Mouse (Mus musculus) gastrocnemius, adult 18-20 months (tissue): ENCODE results near the gene Olfr30. TPM values are rescaled to one million over a fixed set of nuclear protein-coding genes. Genes with fewer than 3 reads are reported as not detected.
"Not testable (repeated sequence)": the region's sequence is repeated elsewhere in the genome, so short reads cannot be mapped to it uniquely, and the experiment has no call there.

Experiments used
- DNase-seq: peaks from one replicate; pipeline ENCODE4 v3.0.0; 2021; ENCODE audit warnings: low spot score
- long read RNA-seq, 2 experiments: library from polyadenylated mRNA; stranded (forward); transcript quantifications; one replicate each; pipeline ENCODE4 v2.0.0; 2021
- total RNA-seq, 2 experiments: library from RNA; stranded (reverse); gene quantifications; 2 replicates each; pipeline ENCODE4 v1.2.3; 2021

Gene Olfr30
- not detected for total RNA-seq
- long read RNA-seq, experiment 1: 0 reads
- long read RNA-seq, experiment 2: 0 reads

GRCm38 (mm10) chr11:58462170-58462569 is at the start of gene Olfr30:
TSS of gene Olfr30 (minus strand) at chr11:58462270.
- no peak for DNase-seq

DNA sequence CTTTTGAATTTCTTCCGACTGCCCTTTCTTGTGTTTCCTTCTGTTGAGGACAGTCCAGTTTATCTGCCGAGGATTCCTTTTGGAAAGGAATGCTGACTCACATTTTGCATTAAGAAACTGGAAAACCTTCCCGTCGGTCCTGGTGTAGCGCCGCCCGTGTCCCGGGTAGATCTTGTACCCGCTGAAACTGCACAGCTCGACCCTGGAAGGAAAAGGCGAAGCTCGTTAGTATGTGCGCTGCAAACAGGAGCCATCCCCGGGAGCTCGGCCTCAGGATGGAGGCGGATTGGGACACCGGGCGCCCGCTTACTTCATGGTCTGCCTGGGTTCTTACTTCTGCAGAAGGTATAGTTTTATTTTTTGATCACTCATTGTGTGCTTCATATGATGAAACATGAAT is 47.0 kb upstream of the Olfr30 start:
- DNase-seq: not testable (repeated sequence)

GRCm38 (mm10) chr11:58502472-58502871 is 40.4 kb upstream of the Olfr30 start, which contains the start of gene Olfr331:
TSS of gene Olfr331 (minus strand) at chr11:58502572.
- not testable (repeated sequence) for DNase-seq

- no peak for DNase-seq
These were observed 37.2 kb upstream of the Olfr30 start for GRCm38 (mm10) chr11:58499290-58499689.

DNA sequence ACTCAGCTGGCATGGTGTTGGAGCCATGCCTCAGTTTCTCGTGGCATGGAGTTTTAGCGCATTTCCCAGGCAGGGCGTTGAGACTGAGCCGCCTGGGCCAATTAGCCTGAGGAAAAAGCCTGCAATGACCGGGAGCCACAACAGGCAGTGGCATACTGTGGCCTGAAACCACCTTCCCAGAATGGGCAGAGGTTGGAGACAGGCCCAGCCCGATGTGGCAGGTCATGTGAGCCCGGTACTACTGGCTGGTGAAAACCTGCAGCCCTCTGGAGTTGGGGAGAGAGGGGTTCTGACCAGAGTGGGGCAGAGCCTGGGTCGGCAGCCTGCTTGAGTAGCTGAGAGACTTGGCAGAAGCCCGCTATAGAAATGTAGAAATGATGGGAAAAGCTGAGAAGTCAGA is 36.7 kb upstream of the Olfr30 start:
- DNase-seq: no peak

DNA sequence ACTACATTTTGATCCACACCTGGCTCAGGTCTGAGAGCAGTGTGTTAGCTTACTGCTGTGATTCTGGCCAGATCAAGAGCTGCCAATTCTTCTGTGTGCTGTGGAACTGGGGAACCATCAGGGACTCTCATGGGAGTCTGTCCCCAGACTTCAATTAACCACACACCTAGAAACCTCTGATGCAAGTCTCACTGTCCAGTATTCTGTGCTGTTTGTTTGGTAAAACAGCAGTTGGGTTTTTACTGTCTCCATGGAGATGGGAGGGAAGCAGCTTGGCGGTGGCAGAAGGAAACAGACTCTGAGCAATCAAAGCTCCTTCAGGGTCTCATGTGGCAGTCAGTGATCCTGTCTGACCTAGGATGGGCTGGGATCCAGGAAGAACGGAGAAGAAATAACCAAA is 30.4 kb upstream of the Olfr30 start, which contains the start of gene Olfr332:
TSS of gene Olfr332 (minus strand) at position 101 of the 400 bp plus-strand sequence.
- DNase-seq: no peak

DNA sequence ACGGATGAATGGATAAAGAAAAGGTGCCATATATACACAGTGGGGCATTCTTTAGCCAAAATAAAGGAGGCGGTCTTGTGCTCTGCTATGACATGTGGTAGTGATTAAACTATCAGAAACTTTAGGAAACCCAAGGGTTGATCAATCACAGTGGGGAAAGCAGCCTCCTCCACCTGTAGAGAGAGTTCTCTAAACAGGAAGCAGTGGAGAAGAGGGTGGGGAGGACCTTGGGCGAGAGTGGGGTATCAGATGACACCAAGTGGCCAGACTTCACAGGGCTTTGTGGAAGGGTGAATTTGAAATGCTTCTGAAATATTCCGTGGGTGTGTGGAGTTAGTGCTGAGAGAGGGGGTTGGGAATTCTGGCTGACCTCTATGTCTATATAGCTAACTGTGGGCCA is 8.5 kb downstream of the Olfr30 start:
- DNase-seq: no peak

GRCm38 (mm10) chr11:58452759-58453158 is 9.3 kb downstream of the Olfr30 start, which contains the start of gene Lypd9:
TSS of gene Lypd9 (minus strand) at chr11:58452923.
- DNase-seq: no peak

- no peak for DNase-seq
These were observed 24.2 kb downstream of the Olfr30 start for GRCm38 (mm10) chr11:58437866-58438265.

DNA sequence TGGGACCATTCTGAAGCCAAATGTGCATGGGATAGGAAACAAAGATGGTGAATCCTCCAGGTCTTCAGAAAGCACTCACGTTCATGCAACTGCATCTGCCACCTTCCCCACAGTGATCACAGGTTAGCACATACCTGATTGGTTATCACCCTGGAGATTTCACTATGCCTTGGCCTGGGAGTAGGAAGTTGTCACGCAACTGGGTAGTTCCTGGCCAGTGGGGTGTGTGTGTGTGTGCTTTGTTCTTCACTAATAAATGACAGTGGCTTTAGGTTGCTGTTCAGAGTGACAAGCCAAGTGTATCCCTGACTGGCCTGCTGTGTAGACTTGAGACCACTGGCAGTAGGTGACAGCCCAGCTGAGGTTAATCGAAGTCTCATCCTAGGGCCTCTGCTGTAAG is 29.8 kb downstream of the Olfr30 start, which contains the start of gene Gm12253:
TSS of gene Gm12253 (plus strand) at position 301 of the 400 bp plus-strand sequence.
- DNase-seq: no peak

- no peak for DNase-seq
These were observed 41.3 kb downstream of the Olfr30 start, which contains the start of gene 1810065E05Rik for GRCm38 (mm10) chr11:58420815-58421214. TSS of gene 1810065E05Rik (plus strand) at chr11:58421111.

DNA sequence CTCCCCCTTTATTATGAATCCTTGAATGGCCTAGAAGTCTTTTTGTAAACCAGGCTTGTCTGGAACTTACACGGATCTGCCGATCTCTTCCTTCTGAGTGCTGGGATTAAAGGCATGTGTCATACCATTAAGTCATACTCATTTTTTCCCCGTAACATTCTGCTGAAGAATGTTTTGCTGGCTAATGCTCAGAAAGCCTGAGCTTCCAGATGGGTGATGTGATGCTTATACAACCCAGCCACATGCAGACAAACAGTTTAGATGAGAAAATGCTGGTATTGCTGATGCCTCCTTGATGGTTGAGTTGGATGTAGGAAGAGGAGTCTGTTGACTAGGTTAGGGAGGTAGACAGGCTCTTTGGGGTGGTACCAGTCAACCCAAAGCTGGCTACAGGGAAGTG is 43.7 kb downstream of the Olfr30 start:
- DNase-seq: no peak

GRCm38 (mm10) chr11:58408066-58408465 is 54.0 kb downstream of the Olfr30 start:
- DNase-seq: no peak

Other genes with a start within 250 kb of the Olfr30 start
- gene 4930438A08Rik, start 187.5 kb downstream of the Olfr30 start, total RNA-seq: not detected
- gene Zfp692, start 155.2 kb downstream of the Olfr30 start, total RNA-seq: 1 to 10 TPM; 3.9 to 4.1 TPM
- gene Zfp672, start 131.9 kb downstream of the Olfr30 start, total RNA-seq: 10 to 100 TPM; 33.2 to 45.7 TPM
- gene Sh3bp5l, start 131.5 kb downstream of the Olfr30 start, total RNA-seq: 10 to 100 TPM; 22.4 to 23.3 TPM
- not detected for gene Lypd8, start 83.2 kb downstream of the Olfr30 start, total RNA-seq
- gene 1810065E05Rik, start 41.2 kb downstream of the Olfr30 start, total RNA-seq: not detected
- not detected for gene Gm12253, start 29.7 kb downstream of the Olfr30 start, total RNA-seq
- not detected for gene Lypd9, start 9.3 kb downstream of the Olfr30 start, total RNA-seq
- gene Olfr332, start 30.3 kb upstream of the Olfr30 start, total RNA-seq: not detected
- gene Olfr331, start 40.3 kb upstream of the Olfr30 start, total RNA-seq: not detected
- not detected for gene Olfr330, start 72.6 kb upstream of the Olfr30 start, total RNA-seq
- gene Olfr329-ps, start 84.2 kb upstream of the Olfr30 start, total RNA-seq: not detected
- gene Olfr328, start 93.4 kb upstream of the Olfr30 start, total RNA-seq: not detected
- gene Olfr224, start 108.3 kb upstream of the Olfr30 start, total RNA-seq: not detected
- gene Olfr325, start 115.5 kb upstream of the Olfr30 start, total RNA-seq: not detected
- not detected for gene Olfr324, start 132.8 kb upstream of the Olfr30 start, total RNA-seq
- gene 2210407C18Rik, start 153.8 kb upstream of the Olfr30 start, total RNA-seq: not detected
- not detected for gene Olfr323, start 168.2 kb upstream of the Olfr30 start, total RNA-seq
- not detected for gene Trim58, start 178.2 kb upstream of the Olfr30 start, total RNA-seq
- not detected for gene Olfr322, start 196.5 kb upstream of the Olfr30 start, total RNA-seq
- gene Olfr320, start 218.8 kb upstream of the Olfr30 start, total RNA-seq: not detected
- gene Olfr319, start 236.9 kb upstream of the Olfr30 start, total RNA-seq: not detected